Mouse (Mus musculus): ENCODE measurements at regions not wholly inside any gene's neighbourhood (a gene's known extent, or its start where the extent isn't known, plus 50 kb on each side); places are given as distances from the start of the nearest gene placed in this dataset.

DNA sequence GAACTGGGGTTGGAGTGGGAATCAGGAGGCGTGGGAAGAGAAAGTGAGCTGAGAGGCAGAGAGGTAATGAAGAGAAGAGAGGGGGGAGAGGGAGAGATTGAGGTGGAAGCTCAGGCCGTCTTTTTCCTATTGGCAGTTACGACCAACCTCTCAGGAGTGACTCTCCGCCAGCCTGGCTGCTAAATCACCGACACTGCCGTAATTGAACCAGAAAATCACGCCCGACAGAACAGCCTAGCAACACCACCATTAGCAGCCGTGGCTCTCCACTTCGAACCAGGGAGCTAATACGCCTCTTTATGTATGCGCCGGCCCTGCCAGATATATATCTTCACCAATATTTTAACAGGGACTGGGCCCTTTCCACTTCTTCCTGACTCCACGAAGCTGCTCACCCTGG, 173.5 kb upstream of the Prok2 start:
- DNase-seq, result no peak
- 87% methylated on average over 14 of the region's 14 CpGs for WGBS
- Histone ChIP-seq H3K9ac (ENCODE audit: low read depth, low read length) (no peak overlapping the region), H3K27me3 (ENCODE audit: control insufficient read depth, insufficient read depth, low read length) (no peaks in the 10 kb centered on the region; the same call in 1 of the 2 replicates), H3K4me1 (ENCODE audit: control insufficient read depth, insufficient read depth, low read length) (peaks cover 5% of the 10 kb centered on the region), H3K4me3 (no peak overlapping the region), H3K36me3 (ENCODE audit: control insufficient read depth, insufficient read depth, low read length) (no peaks in the 10 kb centered on the region), H3K79me2 (replicated peaks; ENCODE audit: control insufficient read depth, insufficient read depth, low read length) (no peaks in the 10 kb centered on the region), H3K27ac (no peak overlapping the region)
- intact Hi-C loops (cut with DNase I), result loop anchor here (5.0 to 10.0 kb wide), 4 partner anchors 97 to 388 kb away; partner anchors contain the start of gene Rybp
- no peak for TF ChIP-seq CTCF (IDR thresholded peaks at IDR 0.05)
- no peak for TF ChIP-seq EP300 (IDR thresholded peaks at IDR 0.05; ENCODE audit: insufficient read depth, low read depth, low read length)
- TF ChIP-seq POLR2A (IDR thresholded peaks at IDR 0.05; ENCODE audit: insufficient read depth, low read depth, low read length), result no peak

DNA sequence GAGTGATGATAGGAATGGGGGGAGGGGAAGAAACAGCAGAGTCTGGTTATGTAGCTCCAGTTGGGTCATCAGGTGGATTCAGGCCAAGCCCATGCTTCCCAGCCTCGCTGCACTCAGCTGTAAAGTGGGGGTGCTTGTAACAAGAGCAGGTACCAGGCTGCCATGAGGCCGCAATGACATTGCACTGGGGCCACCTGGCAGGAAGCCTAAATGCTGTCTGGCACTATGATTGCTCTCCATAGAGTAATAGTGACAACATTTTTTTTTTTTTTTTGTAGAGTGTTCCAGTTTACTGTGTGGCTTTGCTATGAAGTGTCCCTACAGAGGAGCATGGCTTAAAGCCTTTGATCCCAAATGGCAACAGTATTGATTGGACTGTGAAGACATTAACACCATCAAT, 171.9 kb upstream of the Prok2 start:
- Histone ChIP-seq H3K4me1 (ENCODE audit: control insufficient read depth, insufficient read depth, low read length) (no peaks in the 10 kb centered on the region; the same call in 1 of the 2 replicates), H3K27me3 (ENCODE audit: control insufficient read depth, insufficient read depth, low read length) (peaks cover 2% of the 10 kb centered on the region; the same call in 1 of the 2 replicates), H3K9ac (ENCODE audit: low read depth, low read length) (no peak overlapping the region), H3K4me3 (no peak overlapping the region), H3K36me3 (ENCODE audit: control insufficient read depth, insufficient read depth, low read length) (no peaks in the 10 kb centered on the region), H3K79me2 (replicated peaks; ENCODE audit: control insufficient read depth, insufficient read depth, low read length) (no peaks in the 10 kb centered on the region), H3K27ac (no peak overlapping the region)
- DNase-seq, result no peak
- intact Hi-C loops (cut with DNase I), result no loop called here
- no peak for TF ChIP-seq CTCF (IDR thresholded peaks at IDR 0.05)
- TF ChIP-seq POLR2A (IDR thresholded peaks at IDR 0.05; ENCODE audit: insufficient read depth, low read depth, low read length), result no peak
- TF ChIP-seq EP300 (IDR thresholded peaks at IDR 0.05; ENCODE audit: insufficient read depth, low read depth, low read length), result no peak
- 68% methylated on average over 2 of the region's 2 CpGs for WGBS

DNA sequence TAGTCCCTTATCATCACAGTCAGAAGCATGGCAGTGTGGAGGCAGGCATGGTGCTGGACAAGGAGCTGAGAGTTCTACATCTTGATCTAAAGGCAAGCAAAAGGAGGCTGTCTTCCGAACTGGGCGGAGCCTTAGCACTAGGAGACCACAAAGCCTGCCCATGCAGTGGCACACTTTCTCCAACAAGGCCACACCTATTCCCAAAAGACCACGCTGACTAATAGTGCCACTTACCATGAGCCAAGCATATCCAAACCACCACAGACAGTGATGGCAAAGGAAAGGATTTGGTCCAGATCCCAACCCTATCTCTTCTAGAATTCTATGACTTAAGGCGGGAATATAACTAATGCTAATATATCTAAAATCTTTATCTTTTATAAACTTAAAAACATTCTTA, 169.4 kb upstream of the Prok2 start:
- Histone ChIP-seq H3K36me3 (ENCODE audit: control insufficient read depth, insufficient read depth, low read length) (no peaks in the 10 kb centered on the region), H3K27ac (no peak overlapping the region), H3K9ac (ENCODE audit: low read depth, low read length) (no peak overlapping the region), H3K4me3 (no peak overlapping the region), H3K27me3 (ENCODE audit: control insufficient read depth, insufficient read depth, low read length) (peaks cover 2% of the 10 kb centered on the region; the same call in 1 of the 2 replicates), H3K79me2 (replicated peaks; ENCODE audit: control insufficient read depth, insufficient read depth, low read length) (no peaks in the 10 kb centered on the region), H3K4me1 (ENCODE audit: control insufficient read depth, insufficient read depth, low read length) (no peaks in the 10 kb centered on the region)
- no peak for DNase-seq
- intact Hi-C loops (cut with DNase I), result no loop called here
- TF ChIP-seq EP300 (IDR thresholded peaks at IDR 0.05; ENCODE audit: insufficient read depth, low read depth, low read length), result no peak
- no peak for TF ChIP-seq CTCF (IDR thresholded peaks at IDR 0.05)
- TF ChIP-seq POLR2A (IDR thresholded peaks at IDR 0.05; ENCODE audit: insufficient read depth, low read depth, low read length), result no peak
- WGBS, result 93% methylated on average over 4 of the region's 4 CpGs

DNA sequence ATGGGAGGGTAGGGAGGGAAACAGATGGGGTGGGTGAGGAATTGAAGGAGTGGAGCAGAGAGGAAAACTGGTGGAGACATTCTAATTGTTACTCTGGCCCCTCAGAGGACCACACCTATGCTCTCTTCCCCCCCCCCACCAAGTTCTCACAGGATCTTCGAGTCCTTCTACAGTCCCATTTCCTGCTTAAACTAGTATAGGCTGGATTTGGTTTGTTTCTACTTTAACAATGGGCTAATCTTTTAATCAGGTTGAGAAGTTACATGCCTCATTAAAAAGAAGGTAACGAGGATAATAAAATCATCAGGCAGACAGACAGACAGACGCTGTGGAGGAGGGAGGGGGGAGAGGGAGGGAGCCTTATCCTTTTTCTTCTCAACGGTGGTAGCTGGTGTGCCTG, 167.7 kb upstream of the Prok2 start:
- Histone ChIP-seq H3K36me3 (ENCODE audit: control insufficient read depth, insufficient read depth, low read length) (no peaks in the 10 kb centered on the region), H3K4me3 (no peak overlapping the region), H3K27ac (no peak overlapping the region), H3K4me1 (ENCODE audit: control insufficient read depth, insufficient read depth, low read length) (no peaks in the 10 kb centered on the region), H3K9ac (ENCODE audit: low read depth, low read length) (no peak overlapping the region), H3K79me2 (replicated peaks; ENCODE audit: control insufficient read depth, insufficient read depth, low read length) (no peaks in the 10 kb centered on the region), H3K27me3 (ENCODE audit: control insufficient read depth, insufficient read depth, low read length) (peaks cover 2% of the 10 kb centered on the region; the same call in 1 of the 2 replicates)
- TF ChIP-seq CTCF (IDR thresholded peaks at IDR 0.05) (no peak), EP300 (IDR thresholded peaks at IDR 0.05; ENCODE audit: insufficient read depth, low read depth, low read length) (no peak), POLR2A (IDR thresholded peaks at IDR 0.05; ENCODE audit: insufficient read depth, low read depth, low read length) (no peak)
- 33% methylated on average over 4 of the region's 4 CpGs for WGBS
- no peak for DNase-seq
- intact Hi-C loops (cut with DNase I), result no loop called here

DNA sequence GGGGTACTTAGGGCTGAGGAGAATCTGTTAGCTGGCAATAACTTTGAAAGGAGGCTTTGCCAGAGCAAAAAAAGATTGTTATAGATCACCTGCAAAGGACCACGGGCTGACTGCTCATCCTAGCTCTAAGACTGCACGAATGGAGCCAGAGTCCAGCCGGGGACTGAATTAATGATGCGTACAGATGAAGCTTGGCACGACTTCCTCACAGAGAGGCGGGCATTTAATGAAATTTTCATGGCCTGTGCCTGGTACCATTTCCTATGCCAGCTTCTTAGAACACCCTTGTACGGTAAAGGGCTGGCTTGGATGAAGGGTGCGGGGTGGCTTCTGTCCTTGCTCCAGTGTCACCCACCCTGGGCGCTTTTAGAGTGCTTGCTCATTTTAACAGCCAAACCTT, 166.0 kb upstream of the Prok2 start:
- Histone ChIP-seq H3K79me2 (replicated peaks; ENCODE audit: control insufficient read depth, insufficient read depth, low read length) (no peaks in the 10 kb centered on the region), H3K36me3 (ENCODE audit: control insufficient read depth, insufficient read depth, low read length) (no peaks in the 10 kb centered on the region), H3K4me3 (no peak overlapping the region), H3K4me1 (ENCODE audit: control insufficient read depth, insufficient read depth, low read length) (no peaks in the 10 kb centered on the region), H3K27ac (no peak overlapping the region), H3K27me3 (ENCODE audit: control insufficient read depth, insufficient read depth, low read length) (peaks cover 2% of the 10 kb centered on the region; the same call in 1 of the 2 replicates), H3K9ac (ENCODE audit: low read depth, low read length) (no peak overlapping the region)
- TF ChIP-seq EP300 (IDR thresholded peaks at IDR 0.05; ENCODE audit: insufficient read depth, low read depth, low read length) (no peak), CTCF (IDR thresholded peaks at IDR 0.05) (no peak), POLR2A (IDR thresholded peaks at IDR 0.05; ENCODE audit: insufficient read depth, low read depth, low read length) (no peak)
- WGBS, result 93% methylated on average over 9 of the region's 9 CpGs
- intact Hi-C loops (cut with DNase I), result no loop called here
- DNase-seq, result no peak

DNA sequence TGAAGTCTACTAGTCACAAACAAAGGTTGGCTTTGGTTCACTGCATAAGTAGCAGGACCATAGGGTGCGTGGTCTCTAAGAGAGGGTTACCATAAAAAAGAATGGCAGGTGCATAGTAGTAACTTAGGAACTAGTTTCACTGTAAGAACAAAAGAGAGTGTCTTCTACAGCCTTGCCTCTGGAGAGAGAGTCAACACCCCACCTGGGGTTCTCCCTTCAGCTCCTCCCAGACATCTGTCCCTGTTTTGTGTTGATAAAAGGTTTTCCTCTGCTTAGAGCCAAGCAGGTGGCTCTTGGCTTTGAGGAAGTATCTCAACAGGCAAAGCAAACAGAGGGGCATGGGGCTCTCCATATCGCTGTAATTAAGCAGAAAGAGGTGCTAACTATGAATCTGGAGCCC, 165.6 kb upstream of the Prok2 start:
- Histone ChIP-seq H3K4me3 (no peak overlapping the region), H3K4me1 (ENCODE audit: control insufficient read depth, insufficient read depth, low read length) (no peaks in the 10 kb centered on the region), H3K79me2 (replicated peaks; ENCODE audit: control insufficient read depth, insufficient read depth, low read length) (no peaks in the 10 kb centered on the region), H3K27me3 (ENCODE audit: control insufficient read depth, insufficient read depth, low read length) (peaks cover 2% of the 10 kb centered on the region; the same call in 1 of the 2 replicates), H3K36me3 (ENCODE audit: control insufficient read depth, insufficient read depth, low read length) (no peaks in the 10 kb centered on the region), H3K27ac (no peak overlapping the region), H3K9ac (ENCODE audit: low read depth, low read length) (no peak overlapping the region)
- WGBS, result 67% methylated on average over 2 of the region's 2 CpGs
- TF ChIP-seq EP300 (IDR thresholded peaks at IDR 0.05; ENCODE audit: insufficient read depth, low read depth, low read length) (no peak), POLR2A (IDR thresholded peaks at IDR 0.05; ENCODE audit: insufficient read depth, low read depth, low read length) (no peak), CTCF (IDR thresholded peaks at IDR 0.05) (no peak)
- intact Hi-C loops (cut with DNase I), result no loop called here
- no peak for DNase-seq
